Mouse (Mus musculus): ENCODE data around the gene Lrrc4.

DNA sequence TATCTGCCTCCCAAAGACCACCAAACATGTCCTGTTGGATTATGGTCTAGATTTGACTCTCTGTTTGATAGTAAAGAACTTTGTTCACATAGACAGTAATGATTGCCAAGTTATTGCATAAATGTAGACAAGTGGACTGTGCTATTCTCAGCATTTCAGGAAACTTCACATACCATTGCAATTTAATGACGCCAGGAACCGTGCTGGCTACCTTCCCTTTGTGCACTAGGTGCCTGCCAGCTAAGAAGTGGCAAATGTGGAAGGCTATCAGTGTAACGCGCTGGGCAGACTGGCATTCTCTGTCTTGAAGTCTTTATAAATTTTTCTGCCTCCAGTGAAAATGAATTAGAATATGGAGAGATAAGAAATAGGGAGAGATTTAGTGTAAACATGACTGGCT, 151.0 kb downstream of the Lrrc4 start:
- TF ChIP-seq CTCF (IDR thresholded peaks at IDR 0.05; ENCODE audit: extremely low read depth, insufficient read depth, low read length) (no peak), POLR2A (IDR thresholded peaks at IDR 0.05; ENCODE audit: extremely low read depth, insufficient read depth, low read length) (no peak)

All from cortical plate, adult 2 months (tissue).